In genomic region chr15:89213517-89213916, GRCm38 (mm10) we compare ENCODE assay signal across 12 mouse cellular contexts. TPM values are rescaled to one million over a fixed set of nuclear protein-coding genes. Genes with fewer than 3 reads are reported as not detected.
DNase-seq lines count a peak whose midpoint lies in the region; ATAC-seq and TF ChIP-seq lines count a peak whose summit lies in the region.
"Had no signal": no experiment of that assay in that cellular context is flagged by ENCODE, and none has a peak within 500 bp of the region (broad histone marks: within the 10 kb centered on the region; RNA-seq: fewer than 3 reads in every experiment).

No protein-coding gene starts in this region.

- no peak overlapping the region for H3K4me3 ChIP-seq in forebrain, embryonic 12.5 days (replicated peaks)
- no peak overlapping the region; the same call in 1 of the 2 replicates for H3K4me3 ChIP-seq in forebrain, embryonic 10.5 days
- peak overlapping the region; percentile 40 for H3K4me3 ChIP-seq in bone marrow, adult 2 months (replicated peaks; ENCODE audit: control insufficient read depth, low read depth, low read length)
- peak overlapping the region; percentile 8; the same call in 1 of the 2 replicates for H3K4me3 ChIP-seq in hindbrain, embryonic 15.5 days
- H3K4me3 ChIP-seq in midbrain, embryonic 15.5 days = peak overlapping the region; percentile 6; the same call in 1 of the 2 replicates

- H3K36me3 ChIP-seq in forebrain, embryonic 12.5 days (replicated peaks) = peaks cover 20% of the 10 kb centered on the region
- H3K36me3 ChIP-seq in forebrain, embryonic 10.5 days (replicated peaks) = peaks cover 27% of the 10 kb centered on the region
- H3K36me3 ChIP-seq in hindbrain, embryonic 15.5 days = peaks cover 17% of the 10 kb centered on the region
- peaks cover 5% of the 10 kb centered on the region for H3K36me3 ChIP-seq in midbrain, embryonic 15.5 days (replicated peaks)

- no peaks in the 10 kb centered on the region for H3K27me3 ChIP-seq in forebrain, embryonic 12.5 days
- H3K27me3 ChIP-seq in forebrain, embryonic 10.5 days (ENCODE audit: poor library complexity, severe bottlenecking) = no peaks in the 10 kb centered on the region
- no peaks in the 10 kb centered on the region for H3K27me3 ChIP-seq in hindbrain, embryonic 15.5 days
- H3K27me3 ChIP-seq in midbrain, embryonic 15.5 days (replicated peaks) = no peaks in the 10 kb centered on the region
- H3K27me3 ChIP-seq: limb, embryonic 12.5 days had no signal

- H3K9me3 ChIP-seq in forebrain, embryonic 12.5 days = no peaks in the 10 kb centered on the region
- peaks cover 3% of the 10 kb centered on the region; the same call in 1 of the 2 replicates for H3K9me3 ChIP-seq in forebrain, embryonic 10.5 days
- no peaks in the 10 kb centered on the region for H3K9me3 ChIP-seq in hindbrain, embryonic 15.5 days
- no peaks in the 10 kb centered on the region for H3K9me3 ChIP-seq in midbrain, embryonic 15.5 days

- TF ChIP-seq POLR2A in bone marrow, adult 2 months (IDR thresholded peaks at IDR 0.05; ENCODE audit: borderline replicate concordance, control insufficient read depth, low read depth, low read length) = no peak

- H3K9ac ChIP-seq in forebrain, embryonic 12.5 days = 0 out of 2 replicates have a peak overlapping the region, but pooled peaks have one; percentile 17
- 0 out of 2 replicates have a peak overlapping the region, but pooled peaks have one; percentile 0 for H3K9ac ChIP-seq in hindbrain, embryonic 15.5 days
- H3K9ac ChIP-seq in midbrain, embryonic 15.5 days = 0 out of 2 replicates have a peak overlapping the region, but pooled peaks have one; percentile 4
- H3K9ac ChIP-seq: limb, embryonic 12.5 days had no signal

- H3K4me1 ChIP-seq in forebrain, embryonic 12.5 days = peaks cover 22% of the 10 kb centered on the region
- peaks cover 29% of the 10 kb centered on the region for H3K4me1 ChIP-seq in forebrain, embryonic 10.5 days
- peaks cover 2% of the 10 kb centered on the region; the same call in 1 of the 2 replicates for H3K4me1 ChIP-seq in bone marrow, adult 2 months (ENCODE audit: control insufficient read depth, insufficient read depth, low read length)
- peaks cover 33% of the 10 kb centered on the region for H3K4me1 ChIP-seq in hindbrain, embryonic 15.5 days (replicated peaks)
- H3K4me1 ChIP-seq in midbrain, embryonic 15.5 days = peaks cover 36% of the 10 kb centered on the region

- no peak overlapping the region for H3K27ac ChIP-seq in forebrain, embryonic 12.5 days
- no peak overlapping the region for H3K27ac ChIP-seq in forebrain, embryonic 10.5 days
- H3K27ac ChIP-seq in bone marrow, adult 2 months (ENCODE audit: control insufficient read depth, insufficient read depth, low read depth, low read length, poor library complexity) = no peak overlapping the region
- no peak overlapping the region for H3K27ac ChIP-seq in hindbrain, embryonic 15.5 days (replicated peaks)
- no peak overlapping the region for H3K27ac ChIP-seq in midbrain, embryonic 15.5 days
- H3K27ac ChIP-seq: limb, embryonic 12.5 days had no signal

- H3K4me2 ChIP-seq in forebrain, embryonic 12.5 days = 0 out of 2 replicates have a peak overlapping the region, but pooled peaks have one; percentile 6
- peak overlapping the region; percentile 88 for H3K4me2 ChIP-seq in hindbrain, embryonic 15.5 days
- peak overlapping the region; percentile 83 for H3K4me2 ChIP-seq in midbrain, embryonic 15.5 days

- WGBS in forebrain, embryonic 12.5 days = 89% methylated on average over 3 of the region's 3 CpGs
- WGBS in forebrain, embryonic 10.5 days = 97% methylated on average over 3 of the region's 3 CpGs
- WGBS in bone marrow, adult 2 months = 69% methylated on average over 3 of the region's 3 CpGs
- WGBS in hindbrain, embryonic 15.5 days = 83% methylated on average over 3 of the region's 3 CpGs
- 85% methylated on average over 3 of the region's 3 CpGs for WGBS in midbrain, embryonic 15.5 days

- TF ChIP-seq CTCF in bone marrow, adult 2 months (IDR thresholded peaks at IDR 0.05; ENCODE audit: control insufficient read depth, insufficient read depth, low read length) = no peak

- no peak for ATAC-seq in forebrain, embryonic 12.5 days (ENCODE audit: low FRiP score)
- ATAC-seq in hindbrain, embryonic 15.5 days (ENCODE audit: low FRiP score, low read depth) = no peak
- no peak for ATAC-seq in midbrain, embryonic 15.5 days (replicated peaks)
- no peak for ATAC-seq in erythroid progenitor cell, adult 5-6 weeks (replicated peaks; ENCODE audit: low FRiP score, poor library complexity, severe bottlenecking)
- ATAC-seq in cerebellum, adult (ENCODE audit: insufficient number of reproducible peaks, low FRiP score, low TSS enrichment) = no peak

- no peak for DNase-seq in forebrain, embryonic 10.5 days (ENCODE audit: extremely low spot score, low spot score)
- DNase-seq in B cell, adult 2 months = no peak
- DNase-seq: heart, adult 11 months; heart, postnatal 36 days; lung, postnatal 36 days had no signal

RNA-seq across cellular contexts. Expression of gene Ppp6r2, which starts 2.2 kb away (rescaled TPM):
- polyA plus RNA-seq in forebrain, embryonic 12.5 days (2016; fragmentation: Nextera tagmentation; extraction: Ambion mirVana) = 47.1 and 57.2 TPM in 2 replicates
- 24.2 and 28.8 TPM in 2 replicates for polyA plus RNA-seq in forebrain, embryonic 10.5 days (2016; fragmentation: Nextera tagmentation; extraction: Ambion mirVana)
- 42.6 and 54.0 TPM in 2 replicates for polyA plus RNA-seq in bone marrow, adult 2 months (2011; ENCODE audit: insufficient read depth, insufficient read length, low replicate concordance, missing spikeins)
- 71.3 and 73.4 TPM in 2 replicates for polyA plus RNA-seq in hindbrain, embryonic 15.5 days (2015; fragmentation: Nextera tagmentation; extraction: Ambion mirVana)
- 83.2 and 89.8 TPM in 2 replicates for polyA plus RNA-seq in midbrain, embryonic 15.5 days (2015; fragmentation: Nextera tagmentation; extraction: Ambion mirVana)
- total RNA-seq in erythroid progenitor cell, adult 5-6 weeks (2015; ENCODE audit: low replicate concordance) = 59.1 and 61.6 TPM in 2 replicates
- 55.4 and 79.1 TPM in 2 replicates for total RNA-seq in erythroid progenitor cell, adult 5-6 weeks (2017; ENCODE audit: low replicate concordance)

RNA-seq across cellular contexts. Expression of gene Dennd6b, which starts 17.2 kb away (rescaled TPM):
- polyA plus RNA-seq in forebrain, embryonic 12.5 days (2016; fragmentation: Nextera tagmentation; extraction: Ambion mirVana) = 38.8 and 44.0 TPM in 2 replicates
- 26.4 and 27.7 TPM in 2 replicates for polyA plus RNA-seq in forebrain, embryonic 10.5 days (2016; fragmentation: Nextera tagmentation; extraction: Ambion mirVana)
- polyA plus RNA-seq in bone marrow, adult 2 months (2011; ENCODE audit: insufficient read depth, insufficient read length, low replicate concordance, missing spikeins) = 8.1 and 13.6 TPM in 2 replicates
- polyA plus RNA-seq in hindbrain, embryonic 15.5 days (2015; fragmentation: Nextera tagmentation; extraction: Ambion mirVana) = 80.4 and 93.7 TPM in 2 replicates
- polyA plus RNA-seq in midbrain, embryonic 15.5 days (2015; fragmentation: Nextera tagmentation; extraction: Ambion mirVana) = 117 and 123 TPM in 2 replicates
- total RNA-seq in erythroid progenitor cell, adult 5-6 weeks (2015; ENCODE audit: low replicate concordance) = 1.7 TPM in 1 of 2 replicates, not detected in the other
- total RNA-seq in erythroid progenitor cell, adult 5-6 weeks (2017; ENCODE audit: low replicate concordance) = 0.76 and 1.5 TPM in 2 replicates

RNA-seq across cellular contexts. Expression of gene Plxnb2, which starts 32.9 kb away (rescaled TPM):
- polyA plus RNA-seq in forebrain, embryonic 12.5 days (2016; fragmentation: Nextera tagmentation; extraction: Ambion mirVana) = 174 and 182 TPM in 2 replicates
- 144 and 155 TPM in 2 replicates for polyA plus RNA-seq in forebrain, embryonic 10.5 days (2016; fragmentation: Nextera tagmentation; extraction: Ambion mirVana)
- 11.1 and 30.9 TPM in 2 replicates for polyA plus RNA-seq in bone marrow, adult 2 months (2011; ENCODE audit: insufficient read depth, insufficient read length, low replicate concordance, missing spikeins)
- 90.7 and 105 TPM in 2 replicates for polyA plus RNA-seq in hindbrain, embryonic 15.5 days (2015; fragmentation: Nextera tagmentation; extraction: Ambion mirVana)
- polyA plus RNA-seq in midbrain, embryonic 15.5 days (2015; fragmentation: Nextera tagmentation; extraction: Ambion mirVana) = 101 and 108 TPM in 2 replicates
- total RNA-seq in erythroid progenitor cell, adult 5-6 weeks (2015; ENCODE audit: low replicate concordance) = 7.2 and 9.2 TPM in 2 replicates
- total RNA-seq in erythroid progenitor cell, adult 5-6 weeks (2017; ENCODE audit: low replicate concordance) = 1.9 and 8.2 TPM in 2 replicates

Comparison
In these comparisons a context has a peak if more than half of its experiments do, and no peak if none do; other contexts are left out.
1. H3K4me2 ChIP-seq: peak in every context shown above with its lines; median percentile 88 in hindbrain, embryonic 15.5 days; 83 in midbrain, embryonic 15.5 days; 6 in forebrain, embryonic 12.5 days.
2. H3K4me3 ChIP-seq: peak in bone marrow, adult 2 months (single experiment), hindbrain, embryonic 15.5 days (single experiment) and midbrain, embryonic 15.5 days (single experiment); none in forebrain, embryonic 12.5 days (single experiment) and forebrain, embryonic 10.5 days (single experiment).
3. Peak in every context shown above with its lines, with median percentiles within 50 percentile points of each other: H3K9ac ChIP-seq.